In the genomic region with DNA sequence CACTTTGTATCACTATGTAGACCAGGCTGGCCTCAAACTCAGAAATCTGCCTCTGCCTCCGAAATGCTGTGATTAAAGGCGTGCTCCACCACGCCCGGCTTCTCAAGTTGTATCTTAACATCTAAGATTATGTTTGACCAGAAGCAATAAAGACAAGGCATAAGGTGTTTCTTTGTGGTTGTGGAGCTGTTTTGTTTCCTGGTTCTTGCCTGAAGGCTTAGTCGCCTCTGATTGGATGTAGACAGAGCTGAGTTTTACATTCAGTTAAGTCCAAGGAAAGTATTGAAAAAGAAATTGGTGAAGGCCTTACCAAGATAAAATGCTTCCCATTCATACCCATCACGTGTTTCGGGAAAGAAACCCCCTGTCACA, we compare ENCODE assay signal across 8 mouse cellular contexts. TPM values are rescaled to one million over a fixed set of nuclear protein-coding genes. Genes with fewer than 3 reads are reported as not detected.
DNase-seq lines count a peak whose midpoint lies in the region; ATAC-seq and TF ChIP-seq lines count a peak whose summit lies in the region.

No protein-coding gene starts in this region.

- WGBS in liver, embryonic 11.5 days = 81% methylated on average over 7 of the region's 7 CpGs
- 85% methylated on average over 7 of the region's 7 CpGs for WGBS in limb, embryonic 11.5 days
- 84% methylated on average over 7 of the region's 7 CpGs for WGBS in neural tube, embryonic 15.5 days

- ATAC-seq in liver, embryonic 11.5 days (replicated peaks; ENCODE audit: low FRiP score) = no peak
- ATAC-seq in limb, embryonic 11.5 days (ENCODE audit: insufficient number of reproducible peaks, low FRiP score, low TSS enrichment, low read depth) = no peak
- ATAC-seq in neural tube, embryonic 15.5 days (ENCODE audit: low FRiP score) = no peak

- peak overlapping the region; percentile 78; the same call in 1 of the 2 replicates for H3K4me3 ChIP-seq in liver, embryonic 11.5 days (ENCODE audit: low read depth, low read length)
- H3K4me3 ChIP-seq in embryonic fibroblast, embryonic 13.5 days (ENCODE audit: insufficient read depth, low read length) = peak overlapping the region; percentile 80
- H3K4me3 ChIP-seq in limb, embryonic 11.5 days (ENCODE audit: low read depth, low read length) = peak overlapping the region; percentile 75; the same call in 1 of the 2 replicates
- H3K4me3 ChIP-seq in neural tube, embryonic 15.5 days (replicated peaks) = peak overlapping the region; percentile 69

- H3K9me3 ChIP-seq in liver, embryonic 11.5 days (ENCODE audit: control insufficient read depth, low read length) = no peaks in the 10 kb centered on the region
- H3K9me3 ChIP-seq in limb, embryonic 11.5 days (ENCODE audit: control insufficient read depth, low read length) = no peaks in the 10 kb centered on the region
- H3K9me3 ChIP-seq in neural tube, embryonic 15.5 days (replicated peaks) = no peaks in the 10 kb centered on the region

- H3K9ac ChIP-seq in liver, embryonic 11.5 days (ENCODE audit: low read depth, low read length) = no peak overlapping the region
- no peak overlapping the region for H3K9ac ChIP-seq in limb, embryonic 11.5 days (ENCODE audit: low read length)
- H3K9ac ChIP-seq in neural tube, embryonic 15.5 days (replicated peaks) = peak overlapping the region; percentile 77; the same call in 1 of the 2 replicates

- no peaks in the 10 kb centered on the region for H3K36me3 ChIP-seq in liver, embryonic 11.5 days (ENCODE audit: control insufficient read depth, insufficient read depth, low read length)
- no peaks in the 10 kb centered on the region for H3K36me3 ChIP-seq in limb, embryonic 11.5 days (ENCODE audit: control insufficient read depth, insufficient read depth, low read length)
- H3K36me3 ChIP-seq in neural tube, embryonic 15.5 days = peaks cover 2% of the 10 kb centered on the region; the same call in 1 of the 2 replicates

- no peak for TF ChIP-seq POLR2A in embryonic fibroblast, embryonic 13.5 days (IDR thresholded peaks at IDR 0.05; ENCODE audit: low read depth, low read length)

- H3K27me3 ChIP-seq in liver, embryonic 11.5 days (replicated peaks; ENCODE audit: control insufficient read depth, insufficient read depth, low read length) = no peaks in the 10 kb centered on the region
- no peaks in the 10 kb centered on the region for H3K27me3 ChIP-seq in limb, embryonic 11.5 days (ENCODE audit: control insufficient read depth, insufficient read depth, low read length)
- no peaks in the 10 kb centered on the region for H3K27me3 ChIP-seq in neural tube, embryonic 15.5 days (replicated peaks)

- H3K4me1 ChIP-seq in liver, embryonic 11.5 days (replicated peaks; ENCODE audit: control insufficient read depth, insufficient read depth, low read length) = peaks cover 8% of the 10 kb centered on the region; the same call in 1 of the 2 replicates
- peaks cover 12% of the 10 kb centered on the region for H3K4me1 ChIP-seq in embryonic fibroblast, embryonic 13.5 days (ENCODE audit: control insufficient read depth, insufficient read depth, low read length)
- H3K4me1 ChIP-seq in limb, embryonic 11.5 days (ENCODE audit: control insufficient read depth, insufficient read depth, low read length) = no peaks in the 10 kb centered on the region
- peaks cover 17% of the 10 kb centered on the region for H3K4me1 ChIP-seq in neural tube, embryonic 15.5 days

- no peak overlapping the region for H3K27ac ChIP-seq in liver, embryonic 11.5 days (ENCODE audit: low read depth, low read length)
- H3K27ac ChIP-seq in embryonic fibroblast, embryonic 13.5 days (ENCODE audit: insufficient read depth, low read length) = no peak overlapping the region
- no peak overlapping the region for H3K27ac ChIP-seq in limb, embryonic 11.5 days (replicated peaks; ENCODE audit: low read depth, low read length)
- H3K27ac ChIP-seq in neural tube, embryonic 15.5 days (replicated peaks) = no peak overlapping the region

- DNase-seq in liver, embryonic 11.5 days (ENCODE audit: low spot score) = no peak
- no peak for DNase-seq in liver
- no peak for DNase-seq in limb, embryonic 11.5 days (ENCODE audit: low spot score)
- DNase-seq in cerebellum, postnatal 4 days (ENCODE audit: low spot score in 2 of 2) = no peak
- no peak for DNase-seq in left cerebral cortex, adult 8-10 months (ENCODE audit: low spot score in 2 of 2)
- no peak for DNase-seq in cerebellum, postnatal 14 days

- no peak for TF ChIP-seq CTCF in embryonic fibroblast, embryonic 13.5 days (IDR thresholded peaks at IDR 0.05; ENCODE audit: borderline replicate concordance, insufficient read depth, low read length)

- H3K4me2 ChIP-seq in liver, embryonic 11.5 days = peak overlapping the region; percentile 98
- H3K4me2 ChIP-seq in limb, embryonic 11.5 days (ENCODE audit: low read depth, severe bottlenecking) = peak overlapping the region; percentile 39; the same call in 1 of the 2 replicates
- H3K4me2 ChIP-seq in neural tube, embryonic 15.5 days = peak overlapping the region; percentile 74

RNA-seq across cellular contexts. Expression of a gene that starts 1.1 kb away (rescaled TPM):
- 11.4 and 13.3 TPM in 2 replicates for polyA plus RNA-seq in liver, embryonic 11.5 days (2014; fragmentation: Nextera tagmentation; extraction: Ambion mirVana)
- polyA plus RNA-seq in embryonic fibroblast, embryonic 13.5 days (2011; ENCODE audit: insufficient read length, low read depth, missing spikeins) = 73.4 and 86.8 TPM in 2 replicates
- polyA plus RNA-seq in limb, embryonic 11.5 days (2014; fragmentation: Nextera tagmentation; extraction: Ambion mirVana) = 16.5 and 18.5 TPM in 2 replicates
- polyA plus RNA-seq in neural tube, embryonic 15.5 days (2015; fragmentation: Nextera tagmentation; extraction: Ambion mirVana) = 12.9 and 14.2 TPM in 2 replicates
- 10 to 100 TPM; 34.4 to 39.2 (median 36.5) TPM for total RNA-seq in left cerebral cortex, adult 8-10 months (2022)

Comparison
In these comparisons a context has a peak if more than half of its experiments do, and no peak if none do; other contexts are left out.
1. H3K4me2 ChIP-seq: peak in every context shown above with its lines; median percentile 98 in liver, embryonic 11.5 days; 74 in neural tube, embryonic 15.5 days; 39 in limb, embryonic 11.5 days.